Mouse (Mus musculus): ENCODE results near the gene Aqp12. TPM values are rescaled to one million over a fixed set of nuclear protein-coding genes. Genes with fewer than 3 reads are reported as not detected.

Gene Aqp12
- polyA plus RNA-seq, 1 experiment from 2014 or later = not detected

Other genes with a start within 250 kb of the Aqp12 start
- gene Gpc1, start 174.7 kb upstream of the Aqp12 start, polyA plus RNA-seq (2014; fragmentation: Nextera tagmentation; extraction: Ambion mirVana) = 93.3 and 104 TPM in 2 replicates
- 0.68 and 0.73 TPM in 2 replicates for gene Ankmy1, start 103.4 kb upstream of the Aqp12 start, polyA plus RNA-seq (2014; fragmentation: Nextera tagmentation; extraction: Ambion mirVana)
- gene Dusp28, start 99.4 kb upstream of the Aqp12 start, polyA plus RNA-seq (2014; fragmentation: Nextera tagmentation; extraction: Ambion mirVana) = 7.0 and 7.2 TPM in 2 replicates
- gene Rnpepl1, start 95.6 kb upstream of the Aqp12 start, polyA plus RNA-seq (2014; fragmentation: Nextera tagmentation; extraction: Ambion mirVana) = 32.9 and 33.9 TPM in 2 replicates
- 24.4 and 28.2 TPM in 2 replicates for gene Capn10, start 72.0 kb upstream of the Aqp12 start, polyA plus RNA-seq (2014; fragmentation: Nextera tagmentation; extraction: Ambion mirVana)
- 0.52 and 1.5 TPM in 2 replicates for gene Gpr35, start 55.5 kb upstream of the Aqp12 start, polyA plus RNA-seq (2014; fragmentation: Nextera tagmentation; extraction: Ambion mirVana)
- 30.7 and 32.4 TPM in 2 replicates for gene Kif1a, start 95.6 kb downstream of the Aqp12 start, polyA plus RNA-seq (2014; fragmentation: Nextera tagmentation; extraction: Ambion mirVana)
- not detected in 2 replicates for gene Agxt, start 128.9 kb downstream of the Aqp12 start, polyA plus RNA-seq (2014; fragmentation: Nextera tagmentation; extraction: Ambion mirVana)
- 4.2 and 6.2 TPM in 2 replicates for gene 2310007B03Rik, start 154.6 kb downstream of the Aqp12 start, polyA plus RNA-seq (2014; fragmentation: Nextera tagmentation; extraction: Ambion mirVana)
- 0.56 and 3.0 TPM in 2 replicates for gene Crocc2, start 162.4 kb downstream of the Aqp12 start, polyA plus RNA-seq (2014; fragmentation: Nextera tagmentation; extraction: Ambion mirVana)
- gene Sned1, start 229.5 kb downstream of the Aqp12 start, polyA plus RNA-seq (2014; fragmentation: Nextera tagmentation; extraction: Ambion mirVana) = 16.7 and 17.1 TPM in 2 replicates